Comparison of ENCODE assay signal across 24 mouse cellular contexts in genomic region chr9:58654494-58654893, GRCm38 (mm10).
DNase-seq lines count a peak whose midpoint lies in the region; ATAC-seq and TF ChIP-seq lines count a peak whose summit lies in the region.
"Had no signal": no experiment of that assay in that cellular context is flagged by ENCODE, and none has a peak within 500 bp of the region (broad histone marks: within the 10 kb centered on the region; RNA-seq: fewer than 3 reads in every experiment).

No protein-coding gene starts in this region.

- TF ChIP-seq EP300 in lung, postnatal 0 days (IDR thresholded peaks at IDR 0.05), result no peak

- peak overlapping the region; percentile 58 for H3K27ac ChIP-seq in kidney, embryonic 16.5 days (ENCODE audit: low read length)
- no peak overlapping the region for H3K27ac ChIP-seq in lung, postnatal 0 days (ENCODE audit: low read length)
- no peak overlapping the region for H3K27ac ChIP-seq in layer of hippocampus, adult 2 months
- H3K27ac ChIP-seq: embryonic facial prominence, embryonic 12.5 days; forebrain, embryonic 13.5 days; gastrocnemius, adult 2 months; heart, embryonic 15.5 days; hindbrain, embryonic 15.5 days; limb, embryonic 12.5 days; macrophage; neural tube, embryonic 13.5 days had no signal

- no peak for ATAC-seq in erythroblast, adult 5-6 weeks (replicated peaks; ENCODE audit: low FRiP score, poor library complexity, severe bottlenecking)
- peak; percentile 54; the same call in 1 of the 2 replicates for ATAC-seq in kidney, embryonic 16.5 days (ENCODE audit: low FRiP score, low TSS enrichment)
- ATAC-seq in lung, postnatal 0 days, result peak; percentile 39
- ATAC-seq: activated CD4-positive, CD25-positive, alpha-beta regulatory T cell, adult 4 months; forebrain, embryonic 13.5 days; midbrain, embryonic 16.5 days had no signal

- H3K4me1 ChIP-seq in erythroblast, embryonic 14.5 days (ENCODE audit: control insufficient read depth), result peaks cover 88% of the 10 kb centered on the region
- H3K4me1 ChIP-seq in kidney, embryonic 16.5 days (ENCODE audit: insufficient read depth, low read length), result no peaks in the 10 kb centered on the region
- peaks cover 4% of the 10 kb centered on the region; the same call in 1 of the 2 replicates for H3K4me1 ChIP-seq in lung, postnatal 0 days (ENCODE audit: insufficient read depth, low read depth, low read length)
- H3K4me1 ChIP-seq: embryonic facial prominence, embryonic 12.5 days; forebrain, embryonic 13.5 days; hindbrain, embryonic 15.5 days; limb, embryonic 12.5 days; neural tube, embryonic 13.5 days had no signal

- H3K4me2 ChIP-seq in kidney, embryonic 16.5 days (replicated peaks; ENCODE audit: low read depth, low read length), result no peak overlapping the region
- H3K4me2 ChIP-seq in lung, postnatal 0 days (replicated peaks; ENCODE audit: low read depth, low read length), result no peak overlapping the region
- H3K4me2 ChIP-seq: embryonic facial prominence, embryonic 12.5 days; forebrain, embryonic 13.5 days; heart, embryonic 15.5 days; hindbrain, embryonic 15.5 days; limb, embryonic 12.5 days; neural tube, embryonic 13.5 days had no signal

- no peak for TF ChIP-seq CTCF in lung, postnatal 0 days (IDR thresholded peaks at IDR 0.05)
- TF ChIP-seq CTCF in layer of hippocampus, adult 2 months (conservative IDR thresholded peaks at IDR 0.05), result no peak

- peaks cover 100% of the 10 kb centered on the region for H3K36me3 ChIP-seq in erythroblast, embryonic 14.5 days (ENCODE audit: control insufficient read depth)
- peaks cover 7% of the 10 kb centered on the region; the same call in 1 of the 2 replicates for H3K36me3 ChIP-seq in kidney, embryonic 16.5 days (ENCODE audit: insufficient read depth, low read length)
- H3K36me3 ChIP-seq in lung, postnatal 0 days (ENCODE audit: insufficient read depth, low read length), result no peaks in the 10 kb centered on the region

- no peaks in the 10 kb centered on the region for H3K9me3 ChIP-seq in erythroblast, embryonic 14.5 days (ENCODE audit: control insufficient read depth, low read length)
- no peaks in the 10 kb centered on the region for H3K9me3 ChIP-seq in kidney, embryonic 16.5 days (ENCODE audit: low read length)
- H3K9me3 ChIP-seq in lung, postnatal 0 days (ENCODE audit: low read length), result no peaks in the 10 kb centered on the region
- H3K9me3 ChIP-seq: embryonic facial prominence, embryonic 12.5 days; forebrain, embryonic 13.5 days; heart, embryonic 15.5 days; hindbrain, embryonic 15.5 days; limb, embryonic 12.5 days; neural tube, embryonic 13.5 days had no signal

- DNase-seq in kidney, postnatal 25 days, result no peak
- no peak for DNase-seq in lung, postnatal 0 days (ENCODE audit: low spot score)
- no peak for DNase-seq in lung, postnatal 4 days
- DNase-seq in ovary, postnatal 36 days (ENCODE audit: low spot score), result no peak
- no peak for DNase-seq in layer of hippocampus, adult 2 months (ENCODE audit: low spot score in 2 of 2)
- DNase-seq: adrenal gland, adult 8-10 months; cerebellum, adult 2 months; cerebellum, postnatal 25 days; gastrocnemius, adult 2 months; right cerebral cortex, adult 18-20 months; right cerebral cortex, postnatal 4 days had no signal

- peak overlapping the region; percentile 60 for H3K4me3 ChIP-seq in erythroblast, embryonic 14.5 days (replicated peaks)
- H3K4me3 ChIP-seq in kidney, embryonic 16.5 days (ENCODE audit: low read length), result no peak overlapping the region
- no peak overlapping the region for H3K4me3 ChIP-seq in lung, postnatal 0 days (ENCODE audit: low read depth, low read length)
- no peak overlapping the region for H3K4me3 ChIP-seq in layer of hippocampus, adult 2 months
- H3K4me3 ChIP-seq: embryonic facial prominence, embryonic 12.5 days; forebrain, embryonic 13.5 days; gastrocnemius, adult 2 months; heart, embryonic 15.5 days; hindbrain, embryonic 15.5 days; limb, embryonic 12.5 days; myocyte; neural tube, embryonic 13.5 days had no signal

- H3K9ac ChIP-seq in kidney, embryonic 16.5 days (replicated peaks; ENCODE audit: low read length), result no peak overlapping the region
- H3K9ac ChIP-seq in lung, postnatal 0 days (replicated peaks; ENCODE audit: low read depth), result no peak overlapping the region
- H3K9ac ChIP-seq: embryonic facial prominence, embryonic 12.5 days; forebrain, embryonic 13.5 days; heart, embryonic 15.5 days; hindbrain, embryonic 15.5 days; limb, embryonic 12.5 days; neural tube, embryonic 13.5 days had no signal

- 53% methylated on average over 4 of the region's 4 CpGs for WGBS in kidney, embryonic 16.5 days
- 54% methylated on average over 4 of the region's 4 CpGs for WGBS in lung, postnatal 0 days

- no peaks in the 10 kb centered on the region for H3K27me3 ChIP-seq in erythroblast, embryonic 14.5 days (ENCODE audit: control insufficient read depth)
- H3K27me3 ChIP-seq in kidney, embryonic 16.5 days (ENCODE audit: insufficient read depth, low read length), result no peaks in the 10 kb centered on the region
- H3K27me3 ChIP-seq in lung, postnatal 0 days (replicated peaks; ENCODE audit: insufficient read depth, low read length), result no peaks in the 10 kb centered on the region
- H3K27me3 ChIP-seq: embryonic facial prominence, embryonic 12.5 days; forebrain, embryonic 13.5 days; heart, embryonic 15.5 days; hindbrain, embryonic 15.5 days; limb, embryonic 12.5 days; neural tube, embryonic 13.5 days had no signal
